Mouse (Mus musculus): ENCODE results near the gene Nme8. TPM values are rescaled to one million over a fixed set of nuclear protein-coding genes. Genes with fewer than 3 reads are reported as not detected.

Gene Nme8
- polyA plus RNA-seq, 1 experiment from 2014 or later: not detected

Other genes with a start within 250 kb of the Nme8 start
- 9.5 and 10.4 TPM in 2 replicates for gene Epdr1, start 77.9 kb downstream of the Nme8 start, polyA plus RNA-seq (2015; fragmentation: Nextera tagmentation; extraction: Ambion mirVana)
- gene Sfrp4, start 74.7 kb downstream of the Nme8 start, polyA plus RNA-seq (2015; fragmentation: Nextera tagmentation; extraction: Ambion mirVana): 0.22 and 0.40 TPM in 2 replicates
- gene Gpr141, start 126.5 kb upstream of the Nme8 start, polyA plus RNA-seq (2015; fragmentation: Nextera tagmentation; extraction: Ambion mirVana): 4.1 and 4.3 TPM in 2 replicates

Data from liver, embryonic 16.5 days (tissue).